Mouse (Mus musculus) urinary bladder, postnatal 4 days (tissue): Measurements from ENCODE around the gene Ugt1a6a.
"Not testable (repeated sequence)": the region's sequence is repeated elsewhere in the genome, so short reads cannot be mapped to it uniquely, and the experiment has no call there.

ENCODE experiments used
- DNase-seq, 2 experiments: peaks; one replicate each; pipeline ENCODE4 v3.0.0; 2021 to 2022; ENCODE audit warnings: low spot score in 2 of 2

Gene Ugt1a6a

GRCm38 (mm10) chr1:88212341-88213045 is 77.9 kb downstream of the Ugt1a6a start:
- DNase-seq, result peak; percentile 23 to 80

DNA sequence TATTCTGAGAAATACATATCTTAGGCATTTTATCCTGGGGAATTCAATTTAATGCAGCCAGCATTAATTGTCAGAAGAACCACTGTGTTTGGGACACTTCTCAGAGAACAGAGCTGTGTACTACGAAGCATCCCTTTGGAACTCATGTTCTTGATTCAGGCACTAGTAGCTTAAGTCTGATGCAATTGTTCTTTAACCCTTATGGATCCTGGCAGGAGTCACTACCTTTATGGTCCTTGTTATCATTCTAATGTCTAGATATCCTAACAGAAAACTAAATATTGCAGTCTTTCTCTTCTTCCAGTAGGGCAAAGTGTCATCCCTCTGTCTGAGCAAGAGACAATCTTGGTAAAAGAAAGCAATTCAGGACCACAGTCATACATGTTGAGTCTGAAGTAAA is 78.5 kb downstream of the Ugt1a6a start:
- peak in 1 of 2 experiments; percentile 42 for DNase-seq

GRCm38 (mm10) chr1:88213766-88214461 is 79.3 kb downstream of the Ugt1a6a start:
- peak; percentile 41 to 75 for DNase-seq

- DNase-seq, result no peak
These were observed 79.9 kb downstream of the Ugt1a6a start for GRCm38 (mm10) chr1:88214462-88214952.

- DNase-seq, result peak in 1 of 2 experiments; percentile 64
These were observed 81.1 kb downstream of the Ugt1a6a start for GRCm38 (mm10) chr1:88215466-88216380.

GRCm38 (mm10) chr1:88216551-88216950 is 81.9 kb downstream of the Ugt1a6a start:
- DNase-seq, result peak in 1 of 2 experiments; percentile 62

DNA sequence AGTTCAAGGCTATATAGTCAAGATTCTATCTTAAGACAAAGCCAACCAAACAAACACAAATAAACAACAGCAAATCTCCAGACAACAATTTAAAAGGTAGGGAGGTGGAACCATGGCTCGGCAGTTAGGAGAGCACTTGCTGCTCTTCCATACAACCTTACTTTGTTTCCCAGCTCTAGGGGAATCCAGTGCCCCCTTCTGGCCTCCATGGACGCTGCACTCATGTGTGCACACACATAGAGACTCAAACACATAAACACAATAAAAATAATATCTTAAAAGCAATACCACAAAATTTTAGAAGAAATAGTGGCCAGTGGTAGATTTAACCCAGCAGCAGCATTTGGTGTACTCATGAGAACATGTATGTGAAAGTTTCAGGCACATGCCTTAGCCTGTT is 82.5 kb downstream of the Ugt1a6a start:
- DNase-seq, result peak in 1 of 2 experiments; percentile 78

DNA sequence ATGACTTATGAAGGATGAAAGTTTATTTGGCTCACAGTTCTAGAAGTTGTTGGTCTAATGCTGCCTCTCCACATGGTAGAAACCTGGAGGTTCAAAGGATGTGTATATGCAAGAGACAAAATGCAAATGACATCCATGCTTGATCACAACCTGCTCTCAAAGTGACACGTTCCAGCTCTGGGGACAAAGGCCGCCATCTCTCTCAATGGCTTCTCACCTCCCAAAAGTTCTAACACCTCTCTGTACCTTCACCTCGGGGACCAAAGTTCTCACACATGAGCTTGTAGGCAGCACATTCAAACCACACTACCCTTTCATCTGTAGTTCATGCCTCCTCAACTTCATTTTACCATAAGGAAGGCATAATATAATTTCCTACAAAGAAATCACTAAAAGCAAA is 83.0 kb downstream of the Ugt1a6a start:
- DNase-seq, result peak in 1 of 2 experiments; percentile 59

DNA sequence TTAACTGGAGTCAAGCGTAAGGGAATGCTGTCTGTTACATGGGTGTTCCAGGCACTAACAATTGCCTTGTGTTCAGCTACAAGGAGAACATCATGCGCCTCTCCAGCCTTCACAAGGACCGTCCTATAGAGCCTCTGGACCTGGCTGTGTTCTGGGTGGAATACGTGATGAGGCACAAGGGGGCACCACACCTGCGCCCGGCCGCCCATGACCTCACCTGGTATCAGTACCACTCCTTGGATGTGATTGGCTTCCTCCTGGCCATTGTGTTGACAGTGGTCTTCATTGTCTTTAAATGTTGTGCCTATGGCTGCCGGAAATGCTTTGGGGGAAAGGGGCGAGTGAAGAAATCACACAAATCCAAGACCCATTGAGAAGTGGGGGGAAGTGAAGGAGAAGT is 83.4 kb downstream of the Ugt1a6a start:
- peak; percentile 37 to 80 for DNase-seq

GRCm38 (mm10) chr1:88218591-88218990 is 84.0 kb downstream of the Ugt1a6a start:
- DNase-seq, result peak in 1 of 2 experiments; percentile 58

DNA sequence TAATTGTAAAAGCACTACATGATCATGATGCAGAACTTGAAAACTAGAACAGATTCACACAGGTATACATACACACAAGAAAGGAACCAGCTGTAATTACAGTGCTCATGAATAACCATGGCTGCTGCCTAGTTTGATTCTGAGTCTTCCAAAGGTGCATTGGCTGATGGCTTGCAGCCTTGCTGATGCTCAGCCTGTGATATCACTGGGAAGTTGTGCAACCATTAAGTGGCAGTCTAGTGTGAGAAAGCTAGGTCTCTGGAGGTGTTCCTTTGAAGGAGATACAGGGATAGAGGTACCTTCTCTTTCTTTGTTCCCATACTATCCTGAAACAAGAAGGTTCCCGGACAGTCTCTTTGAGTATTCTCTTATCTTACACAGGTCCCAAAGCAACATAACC is 84.4 kb downstream of the Ugt1a6a start:
- peak in 1 of 2 experiments; percentile 57 for DNase-seq

DNA sequence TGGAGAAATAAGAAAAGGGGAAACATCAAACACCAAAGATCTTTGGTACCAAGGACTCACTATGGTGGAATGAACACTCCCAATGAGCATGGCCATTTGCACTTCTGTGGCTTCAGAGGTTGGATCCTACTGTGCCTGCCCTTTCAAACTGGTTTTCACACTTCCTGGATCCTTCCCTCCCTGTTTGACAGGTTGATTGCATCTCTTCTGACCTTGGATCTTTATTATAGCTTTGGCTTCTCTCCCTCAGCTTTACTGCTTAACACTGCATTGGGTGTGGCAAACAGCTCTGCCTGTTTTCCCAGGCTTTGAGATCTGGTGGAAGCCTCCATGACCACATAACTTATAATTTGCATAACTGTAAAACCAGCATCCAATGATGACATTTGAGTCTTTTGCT is 85.7 kb downstream of the Ugt1a6a start:
- DNase-seq, result peak in 1 of 2 experiments; percentile 63

GRCm38 (mm10) chr1:88222216-88222615 is 87.6 kb downstream of the Ugt1a6a start:
- peak in 1 of 2 experiments; percentile 0 for DNase-seq

GRCm38 (mm10) chr1:88223011-88223515 is 88.5 kb downstream of the Ugt1a6a start:
- peak in 1 of 2 experiments; percentile 60 for DNase-seq

GRCm38 (mm10) chr1:88223591-88223990 is 89.0 kb downstream of the Ugt1a6a start:
- peak in 1 of 2 experiments; percentile 70 for DNase-seq

- DNase-seq, result peak in 1 of 2 experiments; percentile 77
These were observed 89.6 kb downstream of the Ugt1a6a start for GRCm38 (mm10) chr1:88224029-88224776.

- DNase-seq, result not testable (repeated sequence)
These were observed 90.7 kb downstream of the Ugt1a6a start for GRCm38 (mm10) chr1:88225301-88225700.

GRCm38 (mm10) chr1:88225741-88226140 is 91.1 kb downstream of the Ugt1a6a start:
- no peak for DNase-seq

GRCm38 (mm10) chr1:88226670-88227379 is 92.2 kb downstream of the Ugt1a6a start, which contains the start of gene Mroh2a:
Gene Mroh2a (plus strand): TSS chr1:88226986.
- peak; percentile 18 to 65 for DNase-seq

DNA sequence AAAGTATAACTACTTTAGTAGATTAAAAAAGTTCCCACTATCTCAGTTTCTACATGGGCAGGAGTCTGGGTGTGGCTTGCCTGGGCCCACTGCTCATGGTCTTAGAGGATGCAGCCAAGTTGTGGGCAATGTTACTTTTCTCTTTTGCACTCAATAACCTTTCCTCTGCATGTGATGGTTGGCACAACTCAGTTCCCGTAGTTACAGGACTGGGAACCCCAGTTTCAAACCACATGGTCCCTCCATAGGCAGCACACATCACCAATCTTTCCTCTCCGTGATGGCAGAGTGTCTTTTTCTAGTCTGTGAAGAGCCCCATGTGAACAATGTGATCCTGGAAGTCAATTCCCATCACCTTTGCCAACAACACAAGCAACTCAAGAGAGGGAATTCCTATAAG is 92.9 kb downstream of the Ugt1a6a start:
- DNase-seq, result peak in 1 of 2 experiments; percentile 62
